9 mouse cellular contexts compared by ENCODE assay signal in the genomic region with DNA sequence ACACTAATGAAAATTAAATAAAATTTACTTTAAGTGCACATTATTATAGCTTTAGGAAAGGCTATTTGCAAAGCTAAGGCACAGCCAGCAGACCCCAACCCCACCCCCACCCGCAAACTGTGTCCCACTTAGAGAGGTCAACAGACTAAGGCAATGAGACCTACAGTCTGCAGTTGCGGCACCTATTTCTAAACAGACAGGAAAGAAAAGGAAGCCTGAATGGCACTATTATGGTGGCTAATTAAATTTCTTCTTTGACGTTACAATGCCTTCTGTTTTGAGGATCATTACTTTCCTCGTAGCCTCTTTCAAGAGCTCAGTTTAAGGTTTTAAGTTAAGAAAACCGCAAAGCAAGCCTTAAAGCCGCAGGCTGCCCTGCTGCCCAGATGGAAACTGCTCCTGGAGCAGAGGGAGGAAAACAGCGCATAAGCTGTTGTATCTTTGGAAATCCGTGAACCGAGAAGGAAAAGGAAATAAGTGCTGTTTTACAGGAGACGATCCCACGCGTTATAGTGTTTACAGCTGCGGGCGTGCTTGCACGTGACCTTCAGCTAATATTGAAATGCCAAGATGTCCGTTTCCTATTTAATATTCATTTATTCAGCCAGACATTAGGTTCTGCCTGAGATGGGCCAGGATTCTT.
DNase-seq lines count a peak whose midpoint lies in the region; ATAC-seq and TF ChIP-seq lines count a peak whose summit lies in the region.
"Had no signal": no experiment of that assay in that cellular context is flagged by ENCODE, and none has a peak within 500 bp of the region (broad histone marks: within the 10 kb centered on the region; RNA-seq: fewer than 3 reads in every experiment).

No protein-coding gene starts in this region.

- H3K4me3 ChIP-seq in midbrain, embryonic 13.5 days (replicated peaks) = peak overlapping the region; percentile 11; the same call in 1 of the 2 replicates
- no peak overlapping the region for H3K4me3 ChIP-seq in midbrain, embryonic 10.5 days
- H3K4me3 ChIP-seq in forebrain, embryonic 12.5 days (replicated peaks) = 0 out of 2 replicates have a peak overlapping the region, but pooled peaks have one; percentile 2
- H3K4me3 ChIP-seq in intestine, postnatal 0 days (ENCODE audit: low read depth, low read length) = no peak overlapping the region
- peak overlapping the region; percentile 28 for H3K4me3 ChIP-seq in neural tube, embryonic 15.5 days (replicated peaks)
- H3K4me3 ChIP-seq: liver, embryonic 13.5 days had no signal

- DNase-seq in midbrain, embryonic 10.5 days (ENCODE audit: low spot score) = no peak
- no peak for DNase-seq in cerebellum, adult 8-10 months
- DNase-seq in heart, postnatal 14 days = no peak
- DNase-seq: cerebellum, adult 11 months; liver, embryonic 13.5 days had no signal

- no peaks in the 10 kb centered on the region for H3K9me3 ChIP-seq in midbrain, embryonic 13.5 days
- H3K9me3 ChIP-seq in midbrain, embryonic 10.5 days (replicated peaks) = no peaks in the 10 kb centered on the region
- H3K9me3 ChIP-seq in forebrain, embryonic 12.5 days = no peaks in the 10 kb centered on the region
- H3K9me3 ChIP-seq in intestine, postnatal 0 days (ENCODE audit: control insufficient read depth) = no peaks in the 10 kb centered on the region
- no peaks in the 10 kb centered on the region for H3K9me3 ChIP-seq in neural tube, embryonic 15.5 days (replicated peaks)
- H3K9me3 ChIP-seq: liver, embryonic 13.5 days had no signal

- intact Hi-C loops in heart, postnatal 14 days (cut with DNase I) = no loop called here

- H3K9ac ChIP-seq in midbrain, embryonic 13.5 days (replicated peaks) = no peak overlapping the region; the same call in 1 of the 2 replicates
- no peak overlapping the region for H3K9ac ChIP-seq in forebrain, embryonic 12.5 days
- H3K9ac ChIP-seq in intestine, postnatal 0 days (ENCODE audit: low read depth, low read length) = no peak overlapping the region
- no peak overlapping the region for H3K9ac ChIP-seq in neural tube, embryonic 15.5 days (replicated peaks)
- H3K9ac ChIP-seq: liver, embryonic 13.5 days had no signal

- no peak overlapping the region for H3K27ac ChIP-seq in midbrain, embryonic 13.5 days
- no peak overlapping the region for H3K27ac ChIP-seq in midbrain, embryonic 10.5 days (replicated peaks)
- no peak overlapping the region for H3K27ac ChIP-seq in forebrain, embryonic 12.5 days
- H3K27ac ChIP-seq in intestine, postnatal 0 days (ENCODE audit: low read depth, low read length) = no peak overlapping the region
- H3K27ac ChIP-seq in neural tube, embryonic 15.5 days (replicated peaks) = 0 out of 2 replicates have a peak overlapping the region, but pooled peaks have one; percentile 11
- H3K27ac ChIP-seq: liver, embryonic 13.5 days had no signal

- no peaks in the 10 kb centered on the region for H3K4me1 ChIP-seq in midbrain, embryonic 13.5 days (replicated peaks)
- peaks cover 4% of the 10 kb centered on the region; the same call in 1 of the 2 replicates for H3K4me1 ChIP-seq in midbrain, embryonic 10.5 days
- peaks cover 6% of the 10 kb centered on the region for H3K4me1 ChIP-seq in forebrain, embryonic 12.5 days
- H3K4me1 ChIP-seq in intestine, postnatal 0 days (replicated peaks; ENCODE audit: control insufficient read depth, insufficient read depth, low read length) = no peaks in the 10 kb centered on the region
- 0 out of 2 replicates have a peak, but pooled peaks cover 4% of the 10 kb centered on the region for H3K4me1 ChIP-seq in neural tube, embryonic 15.5 days
- H3K4me1 ChIP-seq: liver, embryonic 13.5 days had no signal

- peak overlapping the region; percentile 32 for H3K4me2 ChIP-seq in midbrain, embryonic 13.5 days (replicated peaks)
- H3K4me2 ChIP-seq in forebrain, embryonic 12.5 days = peak overlapping the region; percentile 43
- H3K4me2 ChIP-seq in intestine, postnatal 0 days (replicated peaks; ENCODE audit: low read depth) = 0 out of 2 replicates have a peak overlapping the region, but pooled peaks have one; percentile 21
- peak overlapping the region; percentile 50 for H3K4me2 ChIP-seq in neural tube, embryonic 15.5 days
- H3K4me2 ChIP-seq: liver, embryonic 13.5 days had no signal

- H3K36me3 ChIP-seq in midbrain, embryonic 13.5 days = no peaks in the 10 kb centered on the region
- no peaks in the 10 kb centered on the region for H3K36me3 ChIP-seq in midbrain, embryonic 10.5 days
- no peaks in the 10 kb centered on the region for H3K36me3 ChIP-seq in forebrain, embryonic 12.5 days (replicated peaks)
- H3K36me3 ChIP-seq in intestine, postnatal 0 days (ENCODE audit: control insufficient read depth, insufficient read depth) = no peaks in the 10 kb centered on the region
- H3K36me3 ChIP-seq in neural tube, embryonic 15.5 days = no peaks in the 10 kb centered on the region
- H3K36me3 ChIP-seq: liver, embryonic 13.5 days had no signal

- H3K27me3 ChIP-seq in midbrain, embryonic 13.5 days = no peaks in the 10 kb centered on the region
- H3K27me3 ChIP-seq in midbrain, embryonic 10.5 days (ENCODE audit: low read depth, poor library complexity, severe bottlenecking) = no peaks in the 10 kb centered on the region
- no peaks in the 10 kb centered on the region for H3K27me3 ChIP-seq in forebrain, embryonic 12.5 days
- no peaks in the 10 kb centered on the region for H3K27me3 ChIP-seq in intestine, postnatal 0 days (replicated peaks; ENCODE audit: control insufficient read depth, insufficient read depth, low read length)
- H3K27me3 ChIP-seq in neural tube, embryonic 15.5 days (replicated peaks) = no peaks in the 10 kb centered on the region
- H3K27me3 ChIP-seq: liver, embryonic 13.5 days had no signal

- ATAC-seq in midbrain, embryonic 13.5 days = peak; percentile 60
- ATAC-seq in forebrain, embryonic 12.5 days (ENCODE audit: low FRiP score) = peak; percentile 55
- no peak for ATAC-seq in intestine, postnatal 0 days
- peak; percentile 68; the same call in 1 of the 2 replicates for ATAC-seq in neural tube, embryonic 15.5 days (ENCODE audit: low FRiP score)

- no peak for TF ChIP-seq CTCF in intestine, postnatal 0 days (IDR thresholded peaks at IDR 0.05; ENCODE audit: low read depth)

- WGBS in midbrain, embryonic 13.5 days = 39% methylated on average over 16 of the region's 16 CpGs
- WGBS in midbrain, embryonic 10.5 days = 65% methylated on average over 16 of the region's 16 CpGs
- 28% methylated on average over 16 of the region's 16 CpGs for WGBS in forebrain, embryonic 12.5 days
- 63% methylated on average over 16 of the region's 16 CpGs for WGBS in intestine, postnatal 0 days
- WGBS in neural tube, embryonic 15.5 days = 30% methylated on average over 16 of the region's 16 CpGs

Comparison
In these comparisons a context has a peak if more than half of its experiments do, and no peak if none do; other contexts are left out.
1. H3K4me3 ChIP-seq: peak in midbrain, embryonic 13.5 days (single experiment), forebrain, embryonic 12.5 days (single experiment) and neural tube, embryonic 15.5 days (single experiment); none in midbrain, embryonic 10.5 days (single experiment) and intestine, postnatal 0 days (single experiment).
2. Peak in every context shown above with its lines, with median percentiles within 50 percentile points of each other: H3K4me2 ChIP-seq.